ENCODE assay signal across 8 mouse cellular contexts in the genomic region with DNA sequence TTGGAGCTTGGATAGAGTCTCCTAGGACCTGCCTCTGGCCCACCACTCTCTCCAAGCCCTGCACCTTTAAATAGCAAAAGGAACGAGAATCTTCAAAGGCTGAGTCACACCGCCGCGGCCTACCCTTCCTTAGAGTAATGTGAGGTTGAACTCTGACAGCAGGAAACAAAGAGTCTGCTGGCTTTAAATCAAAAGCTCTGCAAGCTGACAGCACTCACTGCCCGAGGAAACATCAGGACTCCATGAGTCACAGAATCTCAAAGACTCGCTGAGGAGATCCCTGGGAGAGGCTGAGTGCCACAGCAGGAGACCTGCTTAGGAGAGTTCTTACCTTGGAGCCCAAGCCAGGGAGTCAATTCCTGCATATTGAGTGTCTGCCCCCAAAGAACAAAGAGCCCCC. TPM values are rescaled to one million over a fixed set of nuclear protein-coding genes. Genes with fewer than 3 reads are reported as not detected.
DNase-seq lines count a peak whose midpoint lies in the region; ATAC-seq and TF ChIP-seq lines count a peak whose summit lies in the region.

No protein-coding gene starts in this region.

- H3K4me2 ChIP-seq in liver, embryonic 11.5 days = peak overlapping the region; percentile 31; the same call in 1 of the 2 replicates
- H3K4me2 ChIP-seq in neural tube, embryonic 13.5 days = no peak overlapping the region

- no peak overlapping the region for H3K9ac ChIP-seq in liver, embryonic 11.5 days (ENCODE audit: low read depth, low read length)
- no peak overlapping the region; the same call in 1 of the 2 replicates for H3K9ac ChIP-seq in neural tube, embryonic 13.5 days

- 18% methylated on average over 6 of the region's 6 CpGs for WGBS in liver, embryonic 11.5 days
- 7% methylated on average over 6 of the region's 6 CpGs for WGBS in neural tube, embryonic 13.5 days

- no peaks in the 10 kb centered on the region for H3K9me3 ChIP-seq in liver, embryonic 11.5 days (ENCODE audit: control insufficient read depth, low read length)
- H3K9me3 ChIP-seq in neural tube, embryonic 13.5 days = no peaks in the 10 kb centered on the region

- H3K27me3 ChIP-seq in liver, embryonic 11.5 days (replicated peaks; ENCODE audit: control insufficient read depth, insufficient read depth, low read length) = no peaks in the 10 kb centered on the region
- H3K27me3 ChIP-seq in neural tube, embryonic 13.5 days = no peaks in the 10 kb centered on the region

- no peak overlapping the region for H3K4me3 ChIP-seq in layer of hippocampus, adult 2 months
- H3K4me3 ChIP-seq in liver, embryonic 11.5 days (ENCODE audit: low read depth, low read length) = no peak overlapping the region
- H3K4me3 ChIP-seq in neural tube, embryonic 13.5 days = no peak overlapping the region

- ATAC-seq in hematopoietic stem cell, adult 5-6 weeks (replicated peaks in 1 of 2; ENCODE audit: insufficient read depth in 1 of 2, low FRiP score in 2 of 2, low TSS enrichment in 1 of 2, low read depth in 1 of 2, poor library complexity in 2 of 2, severe bottlenecking in 2 of 2) = peak; percentile 65 to 72
- no peak for ATAC-seq in liver, embryonic 11.5 days (replicated peaks; ENCODE audit: low FRiP score)
- ATAC-seq in neural tube, embryonic 13.5 days (ENCODE audit: low read depth) = no peak
- ATAC-seq in erythroid progenitor cell, adult 5-6 weeks (replicated peaks; ENCODE audit: low FRiP score, poor library complexity, severe bottlenecking) = no peak

- no peak for DNase-seq in layer of hippocampus, adult 2 months (ENCODE audit: low spot score in 2 of 2)
- DNase-seq in layer of hippocampus, adult 18-20 months (ENCODE audit: low spot score in 2 of 2) = no peak
- DNase-seq in embryo, embryonic 10.5 days (ENCODE audit: low spot score) = peak; percentile 74
- DNase-seq in liver, embryonic 11.5 days (ENCODE audit: low spot score) = no peak
- no peak for DNase-seq in cerebellum, adult 8-10 months

- TF ChIP-seq CTCF in layer of hippocampus, adult 2 months (conservative IDR thresholded peaks at IDR 0.05) = no peak

- no peaks in the 10 kb centered on the region for H3K36me3 ChIP-seq in liver, embryonic 11.5 days (ENCODE audit: control insufficient read depth, insufficient read depth, low read length)
- H3K36me3 ChIP-seq in neural tube, embryonic 13.5 days = no peaks in the 10 kb centered on the region

- H3K27ac ChIP-seq in layer of hippocampus, adult 2 months = peak overlapping the region; percentile 59; the same call in 1 of the 2 replicates
- peak overlapping the region; percentile 58 for H3K27ac ChIP-seq in liver, embryonic 11.5 days (ENCODE audit: low read depth, low read length)
- peak overlapping the region; percentile 25; the same call in 1 of the 2 replicates for H3K27ac ChIP-seq in neural tube, embryonic 13.5 days (replicated peaks)

- H3K4me1 ChIP-seq in liver, embryonic 11.5 days (replicated peaks; ENCODE audit: control insufficient read depth, insufficient read depth, low read length) = peaks cover 45% of the 10 kb centered on the region
- peaks cover 48% of the 10 kb centered on the region for H3K4me1 ChIP-seq in neural tube, embryonic 13.5 days (replicated peaks)

RNA-seq across cellular contexts. Expression of a gene that starts 12.7 kb away (rescaled TPM):
- 100 to 1,000 TPM; 597 to 622 TPM for total RNA-seq in layer of hippocampus, adult 2 months (2021)
- total RNA-seq in layer of hippocampus, adult 18-20 months (2021) = 100 to 1,000 TPM; 656 to 658 TPM
- 126 and 150 TPM in 2 replicates for total RNA-seq in hematopoietic stem cell, adult 5-6 weeks (2017)
- 212 and 231 TPM in 2 replicates for polyA plus RNA-seq in liver, embryonic 11.5 days (2014; fragmentation: Nextera tagmentation; extraction: Ambion mirVana)
- polyA plus RNA-seq in neural tube, embryonic 13.5 days (2015; fragmentation: Nextera tagmentation; extraction: Ambion mirVana) = 255 and 272 TPM in 2 replicates
- 13.7 and 18.9 TPM in 2 replicates for total RNA-seq in erythroid progenitor cell, adult 5-6 weeks (2015; ENCODE audit: low replicate concordance)
- total RNA-seq in erythroid progenitor cell, adult 5-6 weeks (2017; ENCODE audit: low replicate concordance) = 9.4 and 13.2 TPM in 2 replicates

RNA-seq across cellular contexts. Expression of a gene that starts 52.1 kb away (rescaled TPM):
- 1 to 10 TPM; 2.3 to 2.5 TPM for total RNA-seq in layer of hippocampus, adult 2 months (2021)
- total RNA-seq in layer of hippocampus, adult 18-20 months (2021) = 1 to 10 TPM; 2.2 to 2.4 TPM
- total RNA-seq in hematopoietic stem cell, adult 5-6 weeks (2017) = 0.05 and 0.31 TPM in 2 replicates
- polyA plus RNA-seq in liver, embryonic 11.5 days (2014; fragmentation: Nextera tagmentation; extraction: Ambion mirVana) = 0.06 and 0.16 TPM in 2 replicates
- 0.06 TPM in 1 of 2 replicates, not detected in the other for polyA plus RNA-seq in neural tube, embryonic 13.5 days (2015; fragmentation: Nextera tagmentation; extraction: Ambion mirVana)
- not detected in 2 replicates for total RNA-seq in erythroid progenitor cell, adult 5-6 weeks (2015; ENCODE audit: low replicate concordance)
- total RNA-seq in erythroid progenitor cell, adult 5-6 weeks (2017; ENCODE audit: low replicate concordance) = 2.1 TPM in 1 of 2 replicates, not detected in the other

Comparison
In these comparisons a context has a peak if more than half of its experiments do, and no peak if none do; other contexts are left out.
1. ATAC-seq: peak in hematopoietic stem cell, adult 5-6 weeks (2 of 2); none in liver, embryonic 11.5 days (single experiment), neural tube, embryonic 13.5 days (single experiment) and erythroid progenitor cell, adult 5-6 weeks (single experiment).
2. Peak in every context shown above with its lines, with median percentiles within 50 percentile points of each other: H3K27ac ChIP-seq.